Mouse (Mus musculus) embryonic facial prominence, embryonic 14.5 days (tissue): ENCODE results near the gene Mfap3l. TPM values are rescaled to one million over a fixed set of nuclear protein-coding genes. Genes with fewer than 3 reads are reported as not detected.

Experiments
- ATAC-seq: fragments of 200-750 bp; cut with Nextera tagmentation; 2 replicates; pipeline ENCODE4 v1.8.0; 2017; ENCODE audit warnings: low read depth, moderate number of reproducible peaks, moderate TSS enrichment
- DNase-seq: peaks from one replicate; pipeline ENCODE4 v3.0.0-alpha.2; 2015; ENCODE audit warnings: low spot score
- H3K27ac ChIP-seq: fragments of 300-500 bp; sonication (generic); replicated peaks from 2 replicates; pipeline ENCODE4 v1.5.1; 2014; ENCODE audit warnings: low read depth, mild to moderate bottlenecking, low read length, moderate library complexity
- H3K27me3 ChIP-seq: fragments of 300-500 bp; sonication (generic); replicated peaks from 2 replicates; pipeline ENCODE4 v1.6.1; 2014; ENCODE audit warnings: low read length; ENCODE audit not compliant: control insufficient read depth, insufficient read depth
- H3K36me3 ChIP-seq: fragments of 300-500 bp; sonication (generic); 2 replicates; pipeline ENCODE4 v1.6.1; 2014; ENCODE audit warnings: low read length, mixed read lengths; ENCODE audit not compliant: control insufficient read depth, insufficient read depth
- H3K4me1 ChIP-seq: fragments of 300-500 bp; sonication (generic); 2 replicates; pipeline ENCODE4 v1.6.1; 2014; ENCODE audit warnings: antibody characterized with exemption, low read length; ENCODE audit not compliant: control insufficient read depth, insufficient read depth
- H3K4me2 ChIP-seq: fragments of 300-500 bp; sonication (generic); 2 replicates; pipeline ENCODE4 v1.6.1; 2014; ENCODE audit warnings: low read depth, mild to moderate bottlenecking, low read length, moderate library complexity, mixed read lengths
- H3K4me3 ChIP-seq: fragments of 300-500 bp; sonication (generic); 2 replicates; pipeline ENCODE4 v1.5.1; 2014; ENCODE audit warnings: low read depth, mild to moderate bottlenecking, low read length
- H3K9ac ChIP-seq: fragments of 300-500 bp; sonication (generic); 2 replicates; pipeline ENCODE4 v1.6.1; 2014; ENCODE audit warnings: low read depth, mild to moderate bottlenecking, low read length, moderate library complexity, mixed read lengths
- H3K9me3 ChIP-seq: fragments of 300-500 bp; sonication (generic); 2 replicates; pipeline ENCODE4 v1.6.1; 2016; ENCODE audit warnings: low read length; ENCODE audit not compliant: control insufficient read depth
- WGBS: fragments of 180-500 bp; shearing (Covaris S2); extraction: QIAGEN DNeasy Blood & Tissue Kit; methylation state at CpG from one replicate; pipeline ENCODE4 v1.1.7; 2014; 5-methylcytosine and 5-hydroxymethylcytosine counted together
- polyA plus RNA-seq: library from polyadenylated mRNA; unstranded; fragments of >200 nt; fragmentation: Nextera tagmentation; extraction: Ambion mirVana; gene quantifications from 2 replicates; pipeline ENCODE4 v1.2.1, GENCODE M21; 2014

Gene Mfap3l
- polyA plus RNA-seq, 1 experiment from 2014 or later, result 3.6 TPM

DNA sequence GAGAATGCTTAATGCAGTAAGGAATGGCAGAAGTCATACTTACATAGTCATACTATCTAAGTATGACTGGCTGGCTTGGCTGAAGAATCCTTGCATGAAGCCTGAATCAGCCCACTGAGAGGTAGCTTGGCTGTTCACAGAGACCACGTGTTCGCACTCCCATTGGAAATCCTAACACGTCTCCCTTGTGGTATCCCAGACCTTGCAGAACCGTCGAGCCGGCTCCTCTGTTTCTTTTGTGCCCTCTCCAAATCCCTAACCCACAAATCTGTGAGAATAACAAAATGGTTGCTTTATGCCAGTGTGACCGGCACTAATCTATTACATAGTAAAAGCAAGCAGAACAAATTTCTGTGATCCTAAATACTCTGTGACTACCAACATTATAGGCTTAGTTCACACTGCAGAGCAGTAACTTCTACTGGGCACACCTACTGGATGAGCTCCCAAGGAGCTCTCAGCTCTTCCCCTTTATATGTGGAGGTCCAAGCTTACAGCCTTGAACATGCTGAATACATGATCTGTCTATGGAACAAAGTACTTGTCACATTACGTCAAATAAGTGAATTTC, 79.0 kb downstream of the Mfap3l start:
- ATAC-seq, result no peak
- Histone ChIP-seq H3K27me3 (no peaks in the 10 kb centered on the region), H3K9me3 (no peaks in the 10 kb centered on the region), H3K36me3 (no peaks in the 10 kb centered on the region), H3K9ac (no peak overlapping the region), H3K4me2 (no peak overlapping the region), H3K4me3 (no peak overlapping the region), H3K27ac (no peak overlapping the region), H3K4me1 (no peaks in the 10 kb centered on the region)
- no peak for DNase-seq
- 77% methylated on average over 8 of the region's 8 CpGs for WGBS

DNA sequence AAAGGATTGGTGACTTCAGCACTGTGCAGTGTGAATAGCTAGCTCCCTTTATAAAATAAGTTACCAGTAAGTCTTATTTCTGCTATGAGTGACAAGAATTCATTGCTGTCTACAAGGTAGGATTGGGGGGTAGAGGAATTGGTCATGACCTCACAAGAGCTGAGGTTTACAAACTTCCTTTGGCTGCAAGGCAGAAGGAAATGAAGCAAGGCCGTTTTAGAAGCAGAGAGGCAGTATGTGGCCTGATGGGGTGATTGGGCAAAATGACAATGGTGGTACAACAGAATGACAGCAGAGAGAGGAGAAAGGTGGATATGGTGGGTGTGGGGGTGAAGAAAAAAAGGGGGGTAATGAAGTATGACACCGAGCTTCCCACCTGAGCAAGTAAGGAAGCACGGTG, 82.1 kb downstream of the Mfap3l start:
- DNase-seq (no peak), ATAC-seq (no peak)
- H3K4me2 ChIP-seq, result no peak overlapping the region
- H3K4me1 ChIP-seq, result no peaks in the 10 kb centered on the region
- H3K4me3 ChIP-seq, result no peak overlapping the region
- H3K27ac ChIP-seq, result no peak overlapping the region
- H3K36me3 ChIP-seq, result no peaks in the 10 kb centered on the region
- WGBS, result 86% methylated on average over 3 of the region's 3 CpGs
- H3K9ac ChIP-seq, result no peak overlapping the region
- no peaks in the 10 kb centered on the region for H3K9me3 ChIP-seq
- no peaks in the 10 kb centered on the region for H3K27me3 ChIP-seq

DNA sequence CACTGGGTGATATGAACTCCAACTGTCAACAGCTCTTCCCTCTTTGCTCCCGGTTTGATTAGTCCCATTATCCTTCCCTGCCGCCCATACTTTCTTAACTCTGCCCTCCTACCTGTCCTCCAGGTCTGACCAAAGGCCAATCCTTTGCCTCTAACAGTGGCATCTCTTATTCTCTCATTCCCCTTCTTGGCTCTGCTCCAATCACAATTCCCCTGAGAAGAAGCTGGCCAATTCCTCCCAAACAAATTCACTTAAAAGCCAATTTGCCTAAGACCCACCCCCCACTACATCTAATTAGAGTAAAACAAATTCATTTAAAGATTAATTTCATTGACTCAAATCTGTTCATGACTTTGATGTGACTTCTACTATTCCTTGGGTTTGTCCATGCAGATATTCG, 86.1 kb downstream of the Mfap3l start:
- no peaks in the 10 kb centered on the region for H3K27me3 ChIP-seq
- H3K4me1 ChIP-seq, result no peaks in the 10 kb centered on the region
- WGBS, result 65% methylated on average over 3 of the region's 3 CpGs
- DNase-seq (no peak), ATAC-seq (no peak)
- H3K9me3 ChIP-seq, result no peaks in the 10 kb centered on the region
- H3K9ac ChIP-seq, result no peak overlapping the region
- H3K36me3 ChIP-seq, result no peaks in the 10 kb centered on the region
- no peak overlapping the region for H3K4me3 ChIP-seq
- no peak overlapping the region for H3K4me2 ChIP-seq
- no peak overlapping the region for H3K27ac ChIP-seq

Other genes starting within 250 kb of the Mfap3l start
- not detected in 2 replicates for gene Gm10283, start 129.6 kb upstream of the Mfap3l start, polyA plus RNA-seq
- gene Aadat, start 126.9 kb upstream of the Mfap3l start, polyA plus RNA-seq, result 0.21 and 0.73 TPM in 2 replicates